Mouse (Mus musculus): ENCODE measurements around the gene Reck. TPM values are rescaled to one million over a fixed set of nuclear protein-coding genes. Genes with fewer than 3 reads are reported as not detected.

Reck gene
- total RNA-seq, 2 experiments from 2014 or later, result 20.6 to 22.0 TPM

GRCm38 (mm10) chr4:43969373-43969772, 94.0 kb downstream of the Reck start:
- DNase-seq, result no peak

- no peak for DNase-seq
These were observed 95.3 kb downstream of the Reck start for GRCm38 (mm10) chr4:43970393-43971330.

DNA sequence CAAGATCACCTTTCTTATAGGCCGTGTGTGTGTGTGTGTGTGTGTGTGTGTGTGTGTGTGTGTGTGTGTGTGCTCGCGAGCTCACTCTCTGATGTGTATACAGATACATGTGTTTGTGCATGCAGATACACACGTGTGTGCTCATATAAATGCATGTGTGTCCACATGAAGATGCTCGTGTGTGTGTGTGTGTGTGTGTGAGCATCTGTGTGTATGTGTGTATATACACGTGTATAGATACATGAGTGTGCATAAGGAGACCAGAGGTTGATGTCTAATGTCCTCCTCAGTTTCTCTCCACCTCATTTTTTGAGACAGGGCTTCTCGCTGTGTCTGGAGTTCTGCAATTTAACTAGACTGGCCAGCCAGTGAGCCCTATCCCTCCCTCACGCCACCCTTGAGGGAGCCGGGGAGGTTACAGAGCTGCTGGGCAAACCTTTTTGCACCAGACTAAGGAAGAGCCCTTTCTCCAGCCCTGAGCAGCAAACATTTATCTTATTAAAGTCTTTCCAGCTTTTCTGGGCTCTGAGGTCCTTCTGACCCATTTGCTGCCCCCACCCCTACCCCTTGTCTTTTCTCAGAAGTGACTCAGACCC, 96.3 kb downstream of the Reck start:
- no peak for DNase-seq

DNA sequence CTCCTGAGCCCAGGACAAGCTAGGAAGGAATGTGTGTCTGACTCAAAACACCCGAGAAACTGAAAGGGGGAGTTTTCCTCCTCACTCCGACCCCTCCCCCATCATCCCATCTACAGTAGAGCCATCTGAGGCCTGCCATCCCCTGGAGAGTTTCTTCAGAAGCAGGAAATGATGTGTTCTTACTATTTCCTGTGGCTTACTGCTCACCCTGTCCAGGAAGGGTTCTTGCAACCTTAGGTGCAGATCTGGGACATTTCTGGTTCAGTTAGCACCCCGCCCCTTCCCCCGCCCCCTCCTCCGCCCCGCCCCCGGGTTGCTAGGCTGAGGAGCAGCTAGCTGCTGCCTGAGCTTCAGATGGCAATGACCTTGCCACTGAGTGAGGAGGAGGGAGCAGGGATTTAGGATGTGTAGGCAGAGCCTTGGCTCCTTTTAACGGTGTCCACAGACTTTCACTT, 96.8 kb downstream of the Reck start:
- DNase-seq, result peak; percentile 45 to 70

DNA sequence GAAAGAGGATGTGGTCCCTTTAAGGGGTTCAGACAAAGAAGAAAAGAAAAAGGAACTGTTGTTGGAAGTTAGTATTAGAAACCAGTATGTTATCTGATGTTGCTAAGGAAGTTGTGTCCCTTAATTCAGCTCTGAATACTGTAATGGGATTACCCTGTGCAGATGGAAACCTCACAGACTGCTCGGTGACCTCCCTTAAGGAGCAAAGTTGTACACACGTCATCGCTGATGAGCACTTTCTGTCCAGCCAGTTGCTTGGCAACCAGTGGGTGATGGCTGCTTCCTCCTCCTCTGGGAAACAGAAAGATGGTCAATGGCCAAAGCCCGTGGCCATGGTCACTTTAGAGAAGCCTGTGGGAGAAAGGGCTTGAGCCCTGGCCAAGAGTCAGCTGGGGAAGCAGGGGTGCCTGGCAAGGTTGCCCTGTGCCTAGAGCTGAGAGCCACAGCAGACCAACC, 98.2 kb downstream of the Reck start:
- peak; percentile 67 to 70 for DNase-seq

GRCm38 (mm10) chr4:43974914-43975616, 99.7 kb downstream of the Reck start:
- DNase-seq, result no peak

GRCm38 (mm10) chr4:43976223-43976740, 101.0 kb downstream of the Reck start:
- DNase-seq, result no peak

DNA sequence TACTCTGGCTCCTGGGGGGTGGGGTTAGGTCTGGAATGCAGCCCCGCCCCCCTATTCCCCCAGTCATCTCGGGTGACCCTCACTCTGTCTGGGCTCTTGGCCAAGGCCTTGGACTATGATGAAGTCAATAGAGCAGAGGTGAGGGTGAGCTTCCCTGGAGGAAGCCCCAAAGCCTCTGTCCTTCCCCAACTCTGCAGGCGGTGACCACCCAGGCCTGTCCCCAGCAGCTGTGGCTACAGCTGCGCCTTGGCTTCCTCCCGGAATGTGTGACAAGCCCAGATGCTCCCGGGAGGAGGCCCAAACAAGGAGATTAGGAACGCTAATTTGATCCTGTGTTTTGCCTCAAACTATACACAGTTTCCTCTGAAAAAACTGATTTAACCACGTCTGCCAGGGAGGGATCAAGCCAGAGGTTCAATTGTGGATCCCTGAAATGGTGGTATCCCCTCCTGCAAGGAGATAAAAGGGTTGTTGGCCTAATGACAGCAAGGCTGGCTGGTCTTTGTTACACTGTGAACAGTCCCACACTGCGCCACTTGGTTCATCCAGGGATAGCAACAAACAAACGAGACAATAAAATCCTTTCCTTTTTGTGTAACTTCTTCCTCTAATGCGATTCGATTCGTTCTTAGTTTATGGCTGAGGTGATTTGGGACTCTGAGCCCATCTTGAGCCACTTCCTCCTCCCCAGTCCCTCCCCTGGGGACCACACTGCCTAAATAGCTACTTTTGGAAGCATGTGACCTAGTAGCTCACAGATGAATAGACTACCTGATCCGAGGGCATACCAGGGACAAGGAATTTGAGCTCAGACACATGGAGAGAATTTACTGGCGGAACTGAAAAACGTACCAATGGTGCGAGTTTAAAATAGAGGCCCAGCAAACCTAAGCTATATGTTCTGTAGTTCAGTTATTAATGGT, 103.5 kb downstream of the Reck start:
- DNase-seq, result peak; percentile 76 to 83

- peak; percentile 65 to 76 for DNase-seq
These were observed 104.4 kb downstream of the Reck start for GRCm38 (mm10) chr4:43979746-43980145.

DNA sequence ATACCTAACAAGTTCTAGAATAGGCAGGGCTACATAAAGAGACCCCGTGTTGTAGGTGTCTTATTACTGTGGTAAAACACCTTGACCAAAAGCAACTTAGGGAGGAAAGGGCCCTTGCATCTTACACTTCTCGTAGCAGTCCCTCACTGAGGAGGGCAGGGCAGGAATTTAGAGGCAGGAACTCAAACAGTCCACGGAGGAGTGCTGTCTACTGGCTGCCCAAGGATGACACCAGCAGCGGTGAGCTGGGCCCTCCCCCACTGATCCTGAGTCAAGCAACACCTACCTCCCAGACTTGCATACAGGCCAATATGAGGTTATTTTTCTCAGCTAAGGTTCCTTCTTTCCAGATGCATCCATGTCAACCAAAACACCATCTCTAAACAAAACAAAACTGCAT, 104.9 kb downstream of the Reck start:
- no peak for DNase-seq

- DNase-seq, result no peak
These were observed 105.5 kb downstream of the Reck start for GRCm38 (mm10) chr4:43980846-43981245.

DNA sequence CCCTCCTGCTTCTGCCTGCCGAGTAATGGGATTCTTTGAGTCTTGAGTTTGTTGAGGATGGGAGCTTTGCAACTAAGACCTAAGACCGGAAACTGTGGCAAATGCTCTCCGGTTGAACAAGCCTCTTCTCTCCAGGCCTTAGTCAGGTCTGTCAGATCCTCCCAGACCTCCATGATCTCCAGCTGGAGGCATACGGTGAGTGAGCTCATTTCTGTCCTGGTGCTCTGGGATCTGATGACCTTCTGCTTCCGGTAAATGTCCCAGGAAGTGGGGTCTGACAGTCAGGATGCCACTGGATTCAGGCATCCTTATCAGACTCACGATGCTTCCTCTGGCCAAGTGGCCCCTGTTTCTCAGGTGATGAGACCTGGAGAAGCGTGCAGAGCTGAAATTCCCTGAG, 105.9 kb downstream of the Reck start:
- no peak for DNase-seq

GRCm38 (mm10) chr4:43982053-43982732, 106.9 kb downstream of the Reck start:
- peak; percentile 96 to 97 for DNase-seq

DNA sequence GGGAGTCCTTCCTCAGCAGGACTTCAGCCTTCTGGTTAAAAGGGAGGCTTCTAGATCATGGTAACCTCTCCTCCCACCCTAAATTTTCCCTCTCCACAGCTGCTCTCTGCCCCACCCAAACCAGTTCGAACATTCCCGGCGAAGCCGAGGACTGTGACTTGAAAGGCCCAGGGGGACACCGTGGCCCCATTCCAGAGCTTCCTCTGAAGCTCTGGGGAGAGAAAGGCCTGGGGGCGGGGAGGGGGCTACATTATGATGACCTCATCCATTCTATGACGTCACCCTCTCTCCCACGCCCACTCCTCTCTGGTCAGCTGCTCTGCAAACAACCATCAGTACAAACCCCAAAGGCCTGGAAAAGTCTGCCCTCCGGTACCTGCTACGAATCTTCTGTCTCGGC, 107.9 kb downstream of the Reck start, which contains the start of gene Ccin:
Gene Ccin (plus strand): TSS at position 303 of the 400 bp plus-strand sequence.
- DNase-seq, result no peak

GRCm38 (mm10) chr4:43983756-43984155, 108.4 kb downstream of the Reck start:
- DNase-seq, result no peak

DNA sequence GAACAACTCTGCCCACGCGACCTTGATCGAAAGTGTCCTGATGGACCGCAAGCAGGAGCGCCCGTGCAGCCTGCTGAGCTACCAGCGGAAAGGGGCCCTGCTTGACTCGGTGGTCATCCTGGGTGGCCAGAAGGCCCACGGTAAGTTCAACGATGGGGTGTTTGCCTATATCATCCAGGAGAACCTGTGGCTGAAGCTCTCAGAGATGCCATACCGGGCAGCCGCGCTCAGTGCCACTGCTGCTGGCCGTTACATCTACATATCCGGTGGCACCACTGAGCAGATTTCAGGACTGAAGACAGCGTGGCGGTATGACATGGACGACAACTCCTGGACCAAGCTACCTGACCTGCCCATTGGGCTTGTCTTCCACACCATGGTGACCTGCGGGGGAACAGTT, 109.0 kb downstream of the Reck start:
- DNase-seq, result no peak

GRCm38 (mm10) chr4:43988976-43989375, 113.6 kb downstream of the Reck start:
- DNase-seq, result no peak

GRCm38 (mm10) chr4:43993072-43993471, 117.7 kb downstream of the Reck start:
- no peak for DNase-seq

DNA sequence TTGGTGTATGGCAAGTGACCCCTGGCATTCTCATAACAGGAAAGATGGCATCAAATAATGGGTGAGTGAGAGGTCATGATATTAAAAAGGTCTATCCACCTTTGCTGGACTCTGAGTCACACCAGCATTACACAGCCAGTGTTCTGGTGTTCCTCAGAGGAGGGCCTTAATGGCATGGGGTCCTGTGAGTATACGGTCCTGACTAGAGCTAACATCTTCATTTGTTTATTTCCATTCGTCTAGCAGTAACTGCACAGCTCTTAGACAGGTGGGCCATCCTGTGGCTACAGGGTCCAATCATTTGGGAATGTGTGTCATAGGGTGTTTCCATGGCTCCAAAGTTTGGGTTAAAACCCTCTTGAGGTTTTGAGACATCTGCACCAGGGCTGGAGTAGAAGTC, 119.0 kb downstream of the Reck start:
- DNase-seq, result no peak

Data from adrenal gland, postnatal 36 days (tissue).